Mouse (Mus musculus): ENCODE data around the gene Dhx16. TPM values are rescaled to one million over a fixed set of nuclear protein-coding genes. Genes with fewer than 3 reads are reported as not detected.
"Not testable (repeated sequence)": the region's sequence is repeated elsewhere in the genome, so short reads cannot be mapped to it uniquely, and the experiment has no call there.

The Dhx16 gene
- polyA plus RNA-seq, 1 experiment, result 50.1 TPM

- 4% methylated on average over 24 of the region's 24 CpGs for WGBS
- TF ChIP-seq CTCF (conservative IDR thresholded peaks at IDR 0.05; ENCODE audit: insufficient read depth, insufficient read length, low read depth, low read length) (peak; percentile 75), POLR2A (IDR thresholded peaks at IDR 0.05; ENCODE audit: low read depth, low read length) (no peak)
- peak; percentile 94 for DNase-seq
- H3K27me3 ChIP-seq (replicated peaks; ENCODE audit: control insufficient read depth, insufficient read depth, low read length), result no peaks in the 10 kb centered on the region
- peak overlapping the region; percentile 51 for H3K27ac ChIP-seq (ENCODE audit: insufficient read depth, low read depth, low read length)
- H3K4me3 ChIP-seq (ENCODE audit: insufficient read depth, low read depth, low read length), result peak overlapping the region; percentile 87
- peaks cover 15% of the 10 kb centered on the region for H3K4me1 ChIP-seq (ENCODE audit: control insufficient read depth, insufficient read depth, low read length)
- H3K36me3 ChIP-seq (ENCODE audit: control insufficient read depth, insufficient read depth, low read length), result peaks cover 2% of the 10 kb centered on the region; the same call in 1 of the 2 replicates
Observed at GRCm38 (mm10) chr17:35836178-35836965, 43.2 kb upstream of the Dhx16 start.

- Histone ChIP-seq H3K4me1 (ENCODE audit: control insufficient read depth, insufficient read depth, low read length) (peaks cover 18% of the 10 kb centered on the region), H3K36me3 (ENCODE audit: control insufficient read depth, insufficient read depth, low read length) (peaks cover 2% of the 10 kb centered on the region; the same call in 1 of the 2 replicates), H3K27me3 (replicated peaks; ENCODE audit: control insufficient read depth, insufficient read depth, low read length) (no peaks in the 10 kb centered on the region), H3K4me3 (ENCODE audit: insufficient read depth, low read depth, low read length) (peak overlapping the region; percentile 87), H3K27ac (ENCODE audit: insufficient read depth, low read depth, low read length) (peak overlapping the region; percentile 80)
- peak; percentile 88 for DNase-seq
- 1% methylated on average over 25 of the region's 25 CpGs for WGBS
- TF ChIP-seq POLR2A (IDR thresholded peaks at IDR 0.05; ENCODE audit: low read depth, low read length), result no peak
- TF ChIP-seq CTCF (conservative IDR thresholded peaks at IDR 0.05; ENCODE audit: insufficient read depth, insufficient read length, low read depth, low read length), result no peak
Observed at GRCm38 (mm10) chr17:35836991-35837422, 42.6 kb upstream of the Dhx16 start.

GRCm38 (mm10) chr17:35837487-35837886, 42.1 kb upstream of the Dhx16 start:
- Histone ChIP-seq H3K4me1 (ENCODE audit: control insufficient read depth, insufficient read depth, low read length) (peaks cover 20% of the 10 kb centered on the region), H3K27ac (ENCODE audit: insufficient read depth, low read depth, low read length) (peak overlapping the region; percentile 80), H3K4me3 (ENCODE audit: insufficient read depth, low read depth, low read length) (peak overlapping the region; percentile 87), H3K36me3 (ENCODE audit: control insufficient read depth, insufficient read depth, low read length) (no peaks in the 10 kb centered on the region), H3K27me3 (replicated peaks; ENCODE audit: control insufficient read depth, insufficient read depth, low read length) (no peaks in the 10 kb centered on the region)
- under 1% methylated on average over 18 of the region's 18 CpGs for WGBS
- peak; percentile 42 for DNase-seq
- TF ChIP-seq CTCF (conservative IDR thresholded peaks at IDR 0.05; ENCODE audit: insufficient read depth, insufficient read length, low read depth, low read length) (no peak), POLR2A (IDR thresholded peaks at IDR 0.05; ENCODE audit: low read depth, low read length) (no peak)

GRCm38 (mm10) chr17:35838122-35838544, 41.5 kb upstream of the Dhx16 start, which contains the start of gene Tubb5:
Gene Tubb5, minus strand, starts transcription at chr17:35838306.
- TF ChIP-seq CTCF (conservative IDR thresholded peaks at IDR 0.05; ENCODE audit: insufficient read depth, insufficient read length, low read depth, low read length), result no peak
- peak; percentile 70 for TF ChIP-seq POLR2A (IDR thresholded peaks at IDR 0.05; ENCODE audit: low read depth, low read length)
- Histone ChIP-seq H3K4me3 (ENCODE audit: insufficient read depth, low read depth, low read length) (peak within 1 kb of the TSS; percentile 87), H3K36me3 (ENCODE audit: control insufficient read depth, insufficient read depth, low read length) (no peaks in the 10 kb centered on the region), H3K4me1 (ENCODE audit: control insufficient read depth, insufficient read depth, low read length) (peaks cover 20% of the 10 kb centered on the region), H3K27me3 (replicated peaks; ENCODE audit: control insufficient read depth, insufficient read depth, low read length) (no peaks in the 10 kb centered on the region), H3K27ac (ENCODE audit: insufficient read depth, low read depth, low read length) (peak within 1 kb of the TSS; percentile 80)
- peak; percentile 99 for DNase-seq
- WGBS, result 2% methylated on average over 29 of the region's 29 CpGs

- Histone ChIP-seq H3K36me3 (ENCODE audit: control insufficient read depth, insufficient read depth, low read length) (no peaks in the 10 kb centered on the region), H3K4me3 (ENCODE audit: insufficient read depth, low read depth, low read length) (no peak overlapping the region), H3K27ac (ENCODE audit: insufficient read depth, low read depth, low read length) (0 out of 2 replicates have a peak overlapping the region, but pooled peaks have one; percentile 19), H3K27me3 (replicated peaks; ENCODE audit: control insufficient read depth, insufficient read depth, low read length) (no peaks in the 10 kb centered on the region), H3K4me1 (ENCODE audit: control insufficient read depth, insufficient read depth, low read length) (peaks cover 20% of the 10 kb centered on the region)
- DNase-seq, result no peak
- 12% methylated on average over 5 of the region's 5 CpGs for WGBS
- TF ChIP-seq CTCF (conservative IDR thresholded peaks at IDR 0.05; ENCODE audit: insufficient read depth, insufficient read length, low read depth, low read length), result no peak
Observed at GRCm38 (mm10) chr17:35838570-35838969, 41.0 kb upstream of the Dhx16 start.

GRCm38 (mm10) chr17:35839002-35839401, 40.6 kb upstream of the Dhx16 start:
- not testable (repeated sequence) for H3K36me3 ChIP-seq (ENCODE audit: control insufficient read depth, insufficient read depth, low read length); DNase-seq; H3K4me3 ChIP-seq (ENCODE audit: insufficient read depth, low read depth, low read length); H3K27ac ChIP-seq (ENCODE audit: insufficient read depth, low read depth, low read length); H3K27me3 ChIP-seq (replicated peaks; ENCODE audit: control insufficient read depth, insufficient read depth, low read length)
- peaks cover 20% of the 10 kb centered on the region for H3K4me1 ChIP-seq (ENCODE audit: control insufficient read depth, insufficient read depth, low read length)
- WGBS, result 55% methylated on average over 3 of the region's 3 CpGs

- no peak for TF ChIP-seq POLR2A (IDR thresholded peaks at IDR 0.05; ENCODE audit: low read depth, low read length)
- TF ChIP-seq CTCF (conservative IDR thresholded peaks at IDR 0.05; ENCODE audit: insufficient read depth, insufficient read length, low read depth, low read length), result no peak
- peaks cover 18% of the 10 kb centered on the region for H3K4me1 ChIP-seq (ENCODE audit: control insufficient read depth, insufficient read depth, low read length)
- DNase-seq, result no peak
- peak overlapping the region; percentile 39; the same call in 1 of the 2 replicates for H3K4me3 ChIP-seq (ENCODE audit: insufficient read depth, low read depth, low read length)
- WGBS, result 53% methylated on average over 14 of the region's 14 CpGs
- no peaks in the 10 kb centered on the region for H3K27me3 ChIP-seq (replicated peaks; ENCODE audit: control insufficient read depth, insufficient read depth, low read length)
- H3K36me3 ChIP-seq (ENCODE audit: control insufficient read depth, insufficient read depth, low read length), result no peaks in the 10 kb centered on the region
- no peak overlapping the region for H3K27ac ChIP-seq (ENCODE audit: insufficient read depth, low read depth, low read length)
Observed at GRCm38 (mm10) chr17:35840561-35840960, 39.1 kb upstream of the Dhx16 start.
